ENCODE assay signal across 25 mouse cellular contexts in the genomic region with DNA sequence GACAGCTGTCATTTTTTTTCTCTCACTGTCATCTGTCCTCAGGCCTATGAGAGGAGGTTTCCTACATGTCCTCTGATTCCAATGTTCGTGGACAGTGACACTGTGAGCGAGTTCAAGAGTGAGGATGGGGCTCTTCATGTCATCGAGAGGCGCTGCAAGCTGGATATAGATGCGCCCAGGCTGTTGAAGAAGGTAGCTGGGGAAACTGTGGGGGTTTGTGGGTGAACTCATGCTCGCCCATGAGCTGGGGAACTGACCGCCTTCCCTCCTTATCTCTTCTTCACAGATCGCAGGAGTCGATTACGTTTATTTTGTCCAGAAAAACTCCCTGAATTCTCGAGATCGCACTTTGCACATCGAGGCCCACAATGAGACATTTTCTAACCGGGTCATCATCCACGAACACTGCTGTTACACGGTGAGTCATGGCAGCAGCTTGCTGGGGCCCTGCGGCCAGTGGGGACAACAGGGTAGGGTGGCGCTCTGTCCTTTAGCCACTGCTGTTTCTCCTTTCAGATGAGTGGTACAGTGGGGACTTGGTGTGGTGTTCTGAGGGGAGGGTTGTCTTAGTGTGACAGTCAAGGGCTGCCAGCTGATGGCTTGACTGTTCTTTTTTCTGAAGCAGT. TPM values are rescaled to one million over a fixed set of nuclear protein-coding genes. Genes with fewer than 3 reads are reported as not detected.
A peak's percentile ranks its signal among the peaks of the same experiment; 100 is the strongest.
DNase-seq lines count a peak whose midpoint lies in the region; ATAC-seq and TF ChIP-seq lines count a peak whose summit lies in the region.
"Had no signal": no experiment of that assay in that cellular context is flagged by ENCODE, and none has a peak within 500 bp of the region (broad histone marks: within the 10 kb centered on the region; RNA-seq: fewer than 3 reads in every experiment).

No protein-coding gene starts in this region.

- no peaks in the 10 kb centered on the region for H3K27me3 ChIP-seq in heart, embryonic 13.5 days (replicated peaks)
- H3K27me3 ChIP-seq in heart, embryonic 11.5 days (ENCODE audit: control insufficient read depth, insufficient read depth, low read length) = no peaks in the 10 kb centered on the region
- H3K27me3 ChIP-seq: CH12.LX; embryonic facial prominence, embryonic 15.5 days; hindbrain, embryonic 12.5 days; intestine, embryonic 15.5 days had no signal

- no peak overlapping the region for H3K9ac ChIP-seq in heart, embryonic 13.5 days
- no peak overlapping the region for H3K9ac ChIP-seq in heart, embryonic 11.5 days (ENCODE audit: low read depth, low read length)
- H3K9ac ChIP-seq: embryonic facial prominence, embryonic 15.5 days; forebrain, postnatal 0 days; hindbrain, embryonic 12.5 days; intestine, embryonic 15.5 days had no signal

- WGBS in heart, embryonic 13.5 days = 87% methylated on average over 18 of the region's 18 CpGs
- 87% methylated on average over 18 of the region's 18 CpGs for WGBS in heart, embryonic 11.5 days (ENCODE audit: insufficient replicate concordance)

- no peak overlapping the region for H3K4me2 ChIP-seq in heart, embryonic 13.5 days
- H3K4me2 ChIP-seq in heart, embryonic 11.5 days = no peak overlapping the region
- H3K4me2 ChIP-seq: embryonic facial prominence, embryonic 15.5 days; hindbrain, embryonic 12.5 days; intestine, embryonic 15.5 days had no signal

- H3K36me3 ChIP-seq in heart, embryonic 13.5 days = peaks cover 63% of the 10 kb centered on the region
- peaks cover 21% of the 10 kb centered on the region for H3K36me3 ChIP-seq in heart, embryonic 11.5 days (ENCODE audit: control insufficient read depth, insufficient read depth, low read length)

- TF ChIP-seq CTCF in layer of hippocampus, adult 2 months (conservative IDR thresholded peaks at IDR 0.05) = no peak

- peak; percentile 65 for DNase-seq in adrenal gland, adult 2 months
- DNase-seq in adrenal gland, adult 8-10 months = no peak
- no peak for DNase-seq in layer of hippocampus, adult 2 months (ENCODE audit: low spot score in 2 of 2)
- DNase-seq in layer of hippocampus, adult 9-11 months = no peak
- DNase-seq in cerebellum, adult 11 months = no peak
- DNase-seq: adrenal gland, postnatal 14 days; B cell, adult 2 months; cerebellum, adult 9-11 months; cerebellum, postnatal 25 days; embryo, embryonic 11 days; forebrain, postnatal 0 days; gastrocnemius, postnatal 10 days; gastrocnemius, postnatal 36 days; heart, adult 2 months; heart, postnatal 14 days; kidney, adult 2 months had no signal

- ATAC-seq in heart, embryonic 13.5 days (ENCODE audit: extremely low read depth, insufficient number of reproducible peaks, low FRiP score, low TSS enrichment) = no peak
- no peak for ATAC-seq in heart, embryonic 11.5 days (replicated peaks; ENCODE audit: insufficient number of reproducible peaks, low FRiP score, low TSS enrichment)
- ATAC-seq: forebrain, embryonic 14.5 days; forebrain, postnatal 0 days; hindbrain, embryonic 16.5 days; intestine, embryonic 15.5 days had no signal

- H3K4me3 ChIP-seq in heart, embryonic 13.5 days = no peak overlapping the region
- no peak overlapping the region for H3K4me3 ChIP-seq in heart, embryonic 11.5 days (ENCODE audit: low read depth, low read length)
- H3K4me3 ChIP-seq in layer of hippocampus, adult 2 months = no peak overlapping the region
- H3K4me3 ChIP-seq: embryonic facial prominence, embryonic 15.5 days; heart, adult 2 months; heart, embryonic 10.5 days; hindbrain, embryonic 12.5 days; intestine, embryonic 15.5 days had no signal

- peaks cover 43% of the 10 kb centered on the region for H3K4me1 ChIP-seq in heart, embryonic 13.5 days
- H3K4me1 ChIP-seq in heart, embryonic 11.5 days (ENCODE audit: control insufficient read depth, insufficient read depth, low read length) = peaks cover 40% of the 10 kb centered on the region
- H3K4me1 ChIP-seq: hindbrain, embryonic 12.5 days had no signal

- H3K27ac ChIP-seq in heart, embryonic 13.5 days (replicated peaks) = 0 out of 2 replicates have a peak overlapping the region, but pooled peaks have one; percentile 10
- no peak overlapping the region for H3K27ac ChIP-seq in heart, embryonic 11.5 days (ENCODE audit: low read depth, low read length)
- H3K27ac ChIP-seq in layer of hippocampus, adult 2 months = peak overlapping the region; percentile 39; the same call in 1 of the 2 replicates
- H3K27ac ChIP-seq: embryonic facial prominence, embryonic 15.5 days; heart, adult 2 months; hindbrain, embryonic 12.5 days; intestine, embryonic 15.5 days had no signal

- no peaks in the 10 kb centered on the region for H3K9me3 ChIP-seq in heart, embryonic 13.5 days
- H3K9me3 ChIP-seq in heart, embryonic 11.5 days (replicated peaks; ENCODE audit: control insufficient read depth, low read length) = no peaks in the 10 kb centered on the region
- H3K9me3 ChIP-seq: embryonic facial prominence, embryonic 15.5 days; heart, embryonic 10.5 days; hindbrain, embryonic 12.5 days; intestine, embryonic 15.5 days had no signal

RNA-seq across cellular contexts. Expression of a gene that starts 26.5 kb away (rescaled TPM):
- total RNA-seq in adrenal gland, adult 2 months (2021) = 100 to 1,000 TPM; 117 to 175 TPM
- polyA plus RNA-seq in adrenal gland, adult 2 months (2012; rRNA removed) = 140 and 161 TPM in 2 replicates
- total RNA-seq in adrenal gland, adult 8-10 months (2022) = 100 to 1,000 TPM; 138 to 170 (median 166) TPM
- 44.5 and 45.3 TPM in 2 replicates for polyA plus RNA-seq in heart, embryonic 13.5 days (2015; fragmentation: Nextera tagmentation; extraction: Ambion mirVana)
- polyA plus RNA-seq in heart, embryonic 11.5 days (2014; fragmentation: Nextera tagmentation; extraction: Ambion mirVana) = 32.6 and 39.4 TPM in 2 replicates
- total RNA-seq in layer of hippocampus, adult 2 months (2021) = 100 to 1,000 TPM; 226 to 239 TPM

RNA-seq across cellular contexts. Expression of a gene that starts 58.0 kb away (rescaled TPM):
- total RNA-seq in adrenal gland, adult 2 months (2021) = 100 to 1,000 TPM; 143 to 149 TPM
- 46.5 and 53.7 TPM in 2 replicates for polyA plus RNA-seq in adrenal gland, adult 2 months (2012; rRNA removed)
- total RNA-seq in adrenal gland, adult 8-10 months (2022) = 100 to 1,000 TPM; 114 to 136 (median 132) TPM
- 69.3 and 75.5 TPM in 2 replicates for polyA plus RNA-seq in heart, embryonic 13.5 days (2015; fragmentation: Nextera tagmentation; extraction: Ambion mirVana)
- polyA plus RNA-seq in heart, embryonic 11.5 days (2014; fragmentation: Nextera tagmentation; extraction: Ambion mirVana) = 78.9 and 104 TPM in 2 replicates
- total RNA-seq in layer of hippocampus, adult 2 months (2021) = 100 to 1,000 TPM; 102 to 114 TPM
